Mouse (Mus musculus) hindbrain, embryonic 14.5 days (tissue): Measurements from ENCODE around the gene Bbof1. TPM values are rescaled to one million over a fixed set of nuclear protein-coding genes. Genes with fewer than 3 reads are reported as not detected.

Experiments
- ATAC-seq: fragments of 200-750 bp; cut with Nextera tagmentation; 2 replicates; pipeline ENCODE4 v1.8.0; 2017; ENCODE audit warnings: moderate number of reproducible peaks, mild to moderate bottlenecking, moderate TSS enrichment, moderate library complexity; ENCODE audit not compliant: low FRiP score
- DNase-seq: peaks from one replicate; pipeline ENCODE4 v3.0.0-alpha.2; 2015; ENCODE audit warnings: low spot score
- H3K27ac ChIP-seq: fragments of 300-500 bp; sonication (generic); 2 replicates; pipeline ENCODE4 v1.5.1; 2014; ENCODE audit warnings: mild to moderate bottlenecking, moderate library complexity
- H3K27me3 ChIP-seq: fragments of 300-500 bp; sonication (generic); 2 replicates; pipeline ENCODE4 v1.6.1; 2014; ENCODE audit warnings: mild to moderate bottlenecking, low read length, mixed read lengths; ENCODE audit not compliant: control insufficient read depth, insufficient read depth
- H3K36me3 ChIP-seq: fragments of 300-500 bp; sonication (generic); replicated peaks from 2 replicates; pipeline ENCODE4 v1.6.1; 2014; ENCODE audit not compliant: control insufficient read depth, insufficient read depth
- H3K4me1 ChIP-seq: fragments of 300-500 bp; sonication (generic); replicated peaks from 2 replicates; pipeline ENCODE4 v1.6.1; 2014; ENCODE audit warnings: antibody characterized with exemption, low read length, mixed read lengths; ENCODE audit not compliant: control insufficient read depth, insufficient read depth
- H3K4me2 ChIP-seq: fragments of 300-500 bp; sonication (generic); replicated peaks from 2 replicates; pipeline ENCODE4 v1.6.1; 2014; ENCODE audit warnings: mild to moderate bottlenecking, moderate library complexity
- H3K4me3 ChIP-seq: fragments of 300-500 bp; sonication (generic); replicated peaks from 2 replicates; pipeline ENCODE4 v1.5.1; 2014; ENCODE audit warnings: mild to moderate bottlenecking, low read length
- H3K9ac ChIP-seq: fragments of 300-500 bp; sonication (generic); 2 replicates; pipeline ENCODE4 v1.6.1; 2014
- H3K9me3 ChIP-seq: fragments of 300-500 bp; sonication (generic); 2 replicates; pipeline ENCODE4 v1.6.1; 2016; ENCODE audit warnings: low read length; ENCODE audit not compliant: control insufficient read depth
- WGBS: fragments of 180-500 bp; shearing (Covaris S2); extraction: QIAGEN DNeasy Blood & Tissue Kit; methylation state at CpG from one replicate; pipeline ENCODE4 v1.1.7; 2014; 5-methylcytosine and 5-hydroxymethylcytosine counted together
- polyA plus RNA-seq: library from polyadenylated mRNA; unstranded; fragments of >200 nt; fragmentation: Nextera tagmentation; extraction: Ambion mirVana; gene quantifications from 2 replicates; pipeline ENCODE4 v1.2.1, GENCODE M21; 2014

The Bbof1 gene
- polyA plus RNA-seq, 1 experiment from 2014 or later, result 3.0 TPM

GRCm38 (mm10) chr12:84398629-84399028, 10.2 kb upstream of the Bbof1 start:
- Histone ChIP-seq H3K4me3 (no peak overlapping the region), H3K9ac (no peak overlapping the region), H3K9me3 (no peaks in the 10 kb centered on the region), H3K27me3 (no peaks in the 10 kb centered on the region), H3K36me3 (0 out of 2 replicates have a peak, but pooled peaks cover 4% of the 10 kb centered on the region), H3K27ac (no peak overlapping the region), H3K4me2 (no peak overlapping the region), H3K4me1 (no peaks in the 10 kb centered on the region)
- ATAC-seq (no peak), DNase-seq (no peak)
- 84% methylated on average over 5 of the region's 5 CpGs for WGBS

GRCm38 (mm10) chr12:84399135-84399534, 9.7 kb upstream of the Bbof1 start:
- no peak overlapping the region for H3K27ac ChIP-seq
- H3K4me3 ChIP-seq, result no peak overlapping the region
- no peak for ATAC-seq
- no peaks in the 10 kb centered on the region for H3K9me3 ChIP-seq
- 85% methylated on average over 9 of the region's 9 CpGs for WGBS
- H3K27me3 ChIP-seq, result no peaks in the 10 kb centered on the region
- no peaks in the 10 kb centered on the region for H3K4me1 ChIP-seq
- H3K36me3 ChIP-seq, result 0 out of 2 replicates have a peak, but pooled peaks cover 3% of the 10 kb centered on the region
- no peak overlapping the region for H3K9ac ChIP-seq
- no peak for DNase-seq
- no peak overlapping the region for H3K4me2 ChIP-seq

DNA sequence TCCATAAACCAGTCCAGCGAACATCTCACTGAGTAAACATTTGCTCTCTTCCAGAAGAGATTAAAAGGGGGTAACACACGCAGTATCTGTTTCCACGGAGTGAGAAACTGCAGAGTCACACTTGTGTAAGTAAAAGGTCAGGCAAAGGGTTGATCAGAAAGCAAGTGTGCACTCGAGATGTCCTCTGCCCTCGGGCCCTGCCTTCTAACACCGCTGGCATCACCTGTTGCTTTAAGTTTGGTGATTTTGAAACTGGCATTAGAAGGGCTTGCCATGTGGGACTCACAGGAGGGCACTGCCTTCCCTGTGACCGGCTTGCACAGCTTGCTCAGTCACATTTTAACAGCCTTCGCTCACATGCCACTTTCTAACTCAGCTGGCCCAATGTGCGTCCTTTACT, 9.2 kb upstream of the Bbof1 start:
- no peaks in the 10 kb centered on the region for H3K4me1 ChIP-seq
- no peaks in the 10 kb centered on the region for H3K27me3 ChIP-seq
- H3K9ac ChIP-seq, result no peak overlapping the region
- no peak overlapping the region for H3K27ac ChIP-seq
- DNase-seq (no peak), ATAC-seq (no peak)
- 82% methylated on average over 9 of the region's 9 CpGs for WGBS
- no peak overlapping the region for H3K4me2 ChIP-seq
- no peaks in the 10 kb centered on the region for H3K9me3 ChIP-seq
- H3K4me3 ChIP-seq, result no peak overlapping the region
- H3K36me3 ChIP-seq, result no peaks in the 10 kb centered on the region

GRCm38 (mm10) chr12:84400068-84400467, 8.8 kb upstream of the Bbof1 start:
- ATAC-seq (no peak), DNase-seq (no peak)
- Histone ChIP-seq H3K27me3 (no peaks in the 10 kb centered on the region), H3K36me3 (no peaks in the 10 kb centered on the region), H3K27ac (no peak overlapping the region), H3K9me3 (no peaks in the 10 kb centered on the region), H3K4me2 (no peak overlapping the region), H3K4me3 (no peak overlapping the region), H3K4me1 (no peaks in the 10 kb centered on the region), H3K9ac (no peak overlapping the region)
- 80% methylated on average over 3 of the region's 3 CpGs for WGBS

DNA sequence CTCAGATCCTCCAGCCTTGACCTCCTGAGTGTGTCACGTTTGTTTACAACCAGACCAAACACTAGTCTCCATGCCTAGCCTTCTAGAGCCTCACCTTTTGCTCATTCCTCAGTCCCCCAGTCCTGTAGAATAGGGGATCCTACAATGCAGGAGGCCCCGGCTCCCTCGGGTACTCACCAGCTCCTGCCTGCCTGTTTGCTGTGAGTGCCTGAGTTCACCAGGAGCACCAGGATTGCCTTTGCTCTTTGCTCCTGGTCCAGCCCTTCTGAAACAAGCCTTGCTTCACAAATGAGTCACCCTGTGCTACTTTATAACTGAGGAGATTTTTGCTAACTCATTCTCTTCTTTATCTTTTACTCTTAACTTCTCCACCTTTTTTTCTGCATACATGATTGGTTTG, 8.2 kb upstream of the Bbof1 start:
- H3K27ac ChIP-seq, result no peak overlapping the region
- H3K9ac ChIP-seq, result no peak overlapping the region
- DNase-seq (no peak), ATAC-seq (no peak)
- H3K36me3 ChIP-seq, result no peaks in the 10 kb centered on the region
- H3K4me2 ChIP-seq, result no peak overlapping the region
- no peaks in the 10 kb centered on the region for H3K4me1 ChIP-seq
- WGBS, result 76% methylated on average over 3 of the region's 3 CpGs
- no peaks in the 10 kb centered on the region for H3K9me3 ChIP-seq
- no peak overlapping the region for H3K4me3 ChIP-seq
- no peaks in the 10 kb centered on the region for H3K27me3 ChIP-seq

DNA sequence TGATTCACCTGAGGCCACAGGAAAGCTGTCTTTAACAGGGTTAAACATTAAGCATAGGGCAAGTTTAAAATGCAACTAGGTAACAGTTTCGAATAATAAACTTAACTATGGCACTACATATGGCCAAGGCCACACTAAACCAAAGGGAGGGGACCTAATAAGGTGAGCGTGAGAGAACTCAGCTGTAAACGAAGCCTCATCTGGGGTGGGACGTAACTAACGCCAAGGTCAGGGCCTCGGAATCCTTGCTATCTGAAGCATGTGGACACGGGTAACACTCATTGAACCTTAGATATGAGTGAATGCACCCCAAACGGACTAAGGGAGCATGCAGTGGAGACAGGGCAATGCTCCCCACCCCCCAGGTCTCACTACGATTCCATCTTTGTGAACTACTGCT, 5.9 kb upstream of the Bbof1 start:
- WGBS, result 87% methylated on average over 9 of the region's 9 CpGs
- Histone ChIP-seq H3K9me3 (no peaks in the 10 kb centered on the region), H3K4me3 (no peak overlapping the region), H3K27ac (no peak overlapping the region), H3K9ac (no peak overlapping the region), H3K27me3 (no peaks in the 10 kb centered on the region), H3K36me3 (no peaks in the 10 kb centered on the region), H3K4me1 (peaks cover 4% of the 10 kb centered on the region; the same call in 1 of the 2 replicates), H3K4me2 (no peak overlapping the region)
- no peak for ATAC-seq
- DNase-seq, result no peak

DNA sequence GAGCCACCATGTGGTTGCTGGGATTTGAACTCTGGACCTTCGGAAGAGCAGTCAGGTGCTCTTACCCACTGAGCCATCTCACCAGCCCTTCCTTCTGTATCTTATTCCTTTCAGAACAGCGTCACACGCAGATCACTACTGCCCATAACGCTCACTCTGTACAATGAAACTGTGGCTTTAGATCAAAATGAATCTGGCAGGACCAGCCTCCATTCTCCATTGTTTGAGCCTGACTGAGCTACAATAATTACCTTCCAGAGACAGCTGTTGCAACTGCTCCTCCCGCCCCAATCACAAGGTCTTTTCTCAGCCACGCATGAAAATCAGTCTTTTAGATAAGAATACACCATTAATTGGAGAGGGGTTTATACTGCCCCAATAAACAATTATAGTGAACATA, 4.3 kb upstream of the Bbof1 start:
- Histone ChIP-seq H3K4me3 (no peak overlapping the region), H3K4me2 (no peak overlapping the region), H3K9me3 (no peaks in the 10 kb centered on the region), H3K9ac (no peak overlapping the region), H3K36me3 (no peaks in the 10 kb centered on the region), H3K4me1 (peaks cover 7% of the 10 kb centered on the region; the same call in 1 of the 2 replicates), H3K27ac (no peak overlapping the region), H3K27me3 (no peaks in the 10 kb centered on the region)
- DNase-seq (no peak), ATAC-seq (no peak)
- WGBS, result 60% methylated on average over 6 of the region's 6 CpGs

DNA sequence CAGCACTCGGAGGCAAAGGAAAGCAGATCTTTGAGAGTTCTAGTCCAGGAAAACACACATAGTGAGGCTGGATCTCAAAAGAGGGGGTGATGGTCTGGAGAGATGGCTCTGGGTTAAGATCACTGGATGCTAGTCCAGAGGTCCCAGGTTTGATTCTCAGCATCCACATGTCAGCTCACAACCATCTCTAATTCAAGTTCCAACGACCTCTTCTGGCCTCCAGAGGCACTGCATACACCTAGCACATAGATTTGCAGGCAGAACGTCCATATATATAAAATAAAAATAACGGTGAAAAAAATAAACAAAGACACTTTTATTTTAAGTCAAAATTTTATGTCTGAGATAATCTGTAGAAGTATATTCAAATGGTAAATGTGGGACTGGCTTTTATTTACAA, 1.6 kb upstream of the Bbof1 start:
- Histone ChIP-seq H3K36me3 (no peaks in the 10 kb centered on the region), H3K9ac (no peak overlapping the region), H3K4me3 (no peak overlapping the region), H3K27ac (no peak overlapping the region), H3K9me3 (no peaks in the 10 kb centered on the region), H3K27me3 (no peaks in the 10 kb centered on the region), H3K4me2 (no peak overlapping the region), H3K4me1 (peaks cover 8% of the 10 kb centered on the region; the same call in 1 of the 2 replicates)
- WGBS, result 64% methylated on average over 4 of the region's 4 CpGs
- DNase-seq, result no peak
- no peak for ATAC-seq

GRCm38 (mm10) chr12:84407874-84408818, 725 bp upstream of the Bbof1 start:
- H3K4me1 ChIP-seq, result peaks cover 8% of the 10 kb centered on the region; the same call in 1 of the 2 replicates
- H3K4me2 ChIP-seq, result peak overlapping the region; percentile 71
- H3K9ac ChIP-seq, result peak overlapping the region; percentile 77
- H3K9me3 ChIP-seq, result no peaks in the 10 kb centered on the region
- DNase-seq, result peak; percentile 39
- no peaks in the 10 kb centered on the region for H3K36me3 ChIP-seq
- peak; percentile 71 for ATAC-seq
- peak overlapping the region; percentile 92 for H3K27ac ChIP-seq
- H3K27me3 ChIP-seq, result no peaks in the 10 kb centered on the region
- peak overlapping the region; percentile 83 for H3K4me3 ChIP-seq
- 2% methylated on average over 49 of the region's 52 CpGs for WGBS
